Mouse (Mus musculus): ENCODE data around the gene Guca2b.

Guca2b gene

GRCm38 (mm10) chr4:119658731-119659130 is at the start of gene Guca2b:
TSS of gene Guca2b (minus strand) at chr4:119658954.
- no peak for DNase-seq

DNA sequence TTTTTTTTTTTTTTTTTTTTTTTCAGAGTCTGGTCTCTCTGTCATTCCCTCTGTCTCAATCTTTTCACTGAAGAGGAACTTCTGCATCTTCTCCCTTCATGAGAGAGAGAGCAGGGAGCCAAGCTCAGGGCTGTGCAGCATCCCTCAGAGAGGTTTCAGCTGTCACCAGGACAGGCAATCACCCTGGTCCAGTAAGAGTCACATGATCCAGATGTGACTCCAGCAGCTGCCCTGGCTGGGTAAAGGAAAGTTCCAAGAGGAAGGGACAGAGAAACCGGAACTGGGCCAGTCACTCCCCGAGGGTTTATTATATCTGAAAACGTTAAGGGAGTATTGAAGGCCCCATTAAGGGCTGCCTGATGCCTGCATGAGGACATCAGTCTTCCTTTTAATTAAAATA is 49.0 kb upstream of the Guca2b start:
- DNase-seq: no peak

- DNase-seq: no peak
Observed at GRCm38 (mm10) chr4:119707326-119707725, 48.6 kb upstream of the Guca2b start.

- no peak for DNase-seq
Observed at GRCm38 (mm10) chr4:119703965-119704364, 45.2 kb upstream of the Guca2b start.

DNA sequence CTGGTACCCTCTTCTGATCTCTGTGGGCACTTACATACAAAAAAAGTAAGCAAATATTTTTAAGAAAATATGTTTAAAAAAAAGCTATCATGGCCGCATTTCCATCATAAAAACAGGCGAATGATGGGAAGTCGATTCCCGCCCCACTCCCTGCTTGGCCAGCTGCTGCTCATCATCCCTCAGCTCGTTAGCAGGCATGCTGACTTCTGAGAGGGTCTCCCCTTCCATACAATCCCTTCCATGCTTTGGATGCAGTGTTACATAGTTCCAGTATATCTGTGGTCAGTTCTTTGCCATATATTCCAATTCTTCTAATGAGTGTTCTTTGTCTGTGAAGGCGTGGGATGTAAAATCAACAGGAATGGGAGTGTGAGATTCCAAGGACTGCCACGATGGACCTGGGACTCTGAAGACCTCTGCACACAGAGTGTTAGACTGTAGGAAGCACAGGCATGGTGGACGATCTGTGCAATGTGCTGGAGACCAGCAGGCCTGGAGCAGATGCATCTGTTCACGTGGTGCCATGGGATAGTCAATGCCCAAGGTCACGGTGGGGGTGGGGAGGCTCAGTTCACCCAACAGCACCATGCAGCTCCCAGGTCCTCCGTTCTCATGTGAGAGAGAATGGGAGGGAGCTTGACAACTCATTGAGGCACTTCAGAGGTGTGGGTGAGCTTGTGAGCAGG is 42.7 kb upstream of the Guca2b start:
- DNase-seq: no peak

DNA sequence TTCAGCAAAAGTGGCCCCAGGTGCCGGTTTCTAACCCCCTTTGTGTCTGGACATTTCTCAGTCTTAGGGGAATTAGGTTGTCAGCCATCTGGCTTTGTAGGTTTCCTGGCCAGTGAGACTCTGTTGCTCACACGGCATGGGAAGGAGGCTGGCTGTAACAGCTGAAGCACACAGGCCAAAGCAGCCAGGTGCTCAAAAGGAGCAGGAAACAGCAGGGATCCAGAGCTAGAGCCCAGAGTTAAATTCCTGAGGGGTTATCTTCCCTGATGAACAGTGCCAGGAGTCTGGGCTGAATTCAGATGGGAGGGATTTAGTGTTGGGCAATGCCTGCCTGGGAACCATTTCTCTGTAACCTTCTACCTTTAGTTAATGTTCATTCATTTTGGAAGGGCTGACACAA is 39.6 kb upstream of the Guca2b start:
- no peak for DNase-seq

GRCm38 (mm10) chr4:119685746-119686145 is 27.0 kb upstream of the Guca2b start:
- no peak for DNase-seq

DNA sequence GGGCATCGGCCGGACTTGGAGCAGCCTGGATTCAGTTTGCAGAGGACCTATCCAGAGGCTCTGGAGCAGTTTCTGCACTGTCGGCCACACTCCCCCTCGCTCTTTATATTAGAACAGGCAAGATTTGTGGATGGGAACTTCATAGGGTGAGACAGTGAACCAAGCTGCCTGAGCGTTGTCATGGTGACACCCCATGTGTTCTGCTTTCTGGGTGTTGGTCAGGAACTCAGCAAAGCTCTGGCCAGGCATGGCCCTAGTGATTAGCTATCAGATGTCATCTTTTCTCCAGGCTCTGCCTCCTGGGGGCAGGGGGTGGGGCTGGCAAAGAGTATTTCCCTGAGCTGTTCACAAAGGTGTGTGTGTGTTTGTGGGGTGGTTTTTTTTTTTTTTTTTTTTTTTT is 23.8 kb upstream of the Guca2b start:
- DNase-seq: no peak

DNA sequence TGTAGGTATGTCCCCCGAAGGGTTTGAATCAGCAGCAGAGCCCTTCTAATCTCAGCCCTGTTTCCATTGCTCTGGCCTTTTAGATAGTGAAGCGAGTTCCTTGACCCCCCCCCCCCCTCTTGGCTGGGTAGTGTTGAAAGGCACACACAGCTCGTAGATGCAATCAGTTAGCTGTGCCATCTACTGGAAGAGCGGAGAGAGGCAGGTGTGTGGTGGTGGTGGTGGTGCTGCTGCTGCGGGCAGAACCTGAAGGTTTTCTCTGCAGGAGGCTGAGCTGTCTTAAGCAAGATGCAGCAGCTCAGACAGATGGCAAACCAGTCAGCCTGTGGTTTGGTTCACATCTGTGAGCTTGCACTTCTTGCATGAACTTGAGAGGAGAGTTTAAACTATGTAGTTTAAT is 13.9 kb upstream of the Guca2b start:
- DNase-seq: no peak

DNA sequence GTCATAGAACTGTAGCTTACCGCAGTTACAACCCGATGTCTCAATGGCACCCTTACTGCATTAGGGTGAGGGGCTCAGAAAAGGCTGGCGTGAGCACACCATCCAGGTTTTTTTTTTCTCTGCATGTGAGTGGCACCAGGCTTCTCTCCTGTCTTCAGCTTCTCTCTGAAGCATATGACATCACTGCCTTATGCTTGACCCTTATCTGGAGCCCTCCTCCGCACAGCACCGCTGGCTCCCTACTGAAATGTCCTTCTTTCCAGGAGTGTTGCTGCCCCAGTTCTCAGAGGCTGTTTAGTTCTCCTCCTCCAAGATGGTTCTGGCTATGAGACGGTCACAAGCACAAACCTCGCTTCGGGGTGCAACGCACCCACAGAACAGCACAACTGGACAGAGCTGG is 12.4 kb upstream of the Guca2b start:
- no peak for DNase-seq

DNA sequence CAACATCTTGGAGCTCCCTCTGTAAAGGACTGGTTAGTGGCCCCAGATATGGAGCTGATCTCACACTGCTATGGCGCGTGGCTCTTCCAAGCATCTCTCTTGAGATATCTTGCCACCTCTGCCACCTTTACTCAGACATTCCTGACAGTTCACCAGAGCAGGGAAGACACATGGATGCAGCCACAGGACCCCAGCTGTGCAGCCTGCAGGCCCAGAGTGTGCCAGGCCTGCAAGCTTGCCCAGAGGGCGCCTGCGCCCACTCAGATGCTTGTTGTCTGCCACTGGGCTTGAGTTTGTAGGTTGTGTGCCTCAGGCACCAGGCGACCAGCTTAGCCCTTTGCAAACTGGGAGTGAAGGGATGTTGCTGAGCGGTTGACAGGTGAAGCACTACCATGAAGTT is 12.0 kb upstream of the Guca2b start:
- no peak for DNase-seq

DNA sequence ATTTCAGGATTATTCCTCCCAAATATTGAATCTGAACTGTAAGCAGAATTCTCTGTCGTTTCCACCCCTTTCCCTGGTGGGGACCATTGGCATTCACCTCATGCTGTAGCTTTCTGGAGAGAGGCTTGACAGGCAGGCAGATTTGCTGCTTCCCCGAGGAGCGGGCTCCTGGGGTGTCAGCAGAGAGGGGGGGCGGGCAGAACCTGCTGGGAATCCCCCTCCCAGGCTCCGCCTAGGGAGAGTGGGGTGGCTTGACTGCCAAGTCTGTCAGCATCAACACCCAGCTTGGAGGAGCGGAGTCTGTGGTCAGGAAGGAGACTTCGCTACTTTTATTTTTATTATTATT is 11.4 kb upstream of the Guca2b start:
- no peak for DNase-seq

GRCm38 (mm10) chr4:119669356-119670209 is 10.8 kb upstream of the Guca2b start:
- peak; percentile 54 to 61 for DNase-seq

GRCm38 (mm10) chr4:119668596-119668995 is 9.8 kb upstream of the Guca2b start:
- no peak for DNase-seq

- no peak for DNase-seq
Observed at GRCm38 (mm10) chr4:119668185-119668584, 9.4 kb upstream of the Guca2b start.

DNA sequence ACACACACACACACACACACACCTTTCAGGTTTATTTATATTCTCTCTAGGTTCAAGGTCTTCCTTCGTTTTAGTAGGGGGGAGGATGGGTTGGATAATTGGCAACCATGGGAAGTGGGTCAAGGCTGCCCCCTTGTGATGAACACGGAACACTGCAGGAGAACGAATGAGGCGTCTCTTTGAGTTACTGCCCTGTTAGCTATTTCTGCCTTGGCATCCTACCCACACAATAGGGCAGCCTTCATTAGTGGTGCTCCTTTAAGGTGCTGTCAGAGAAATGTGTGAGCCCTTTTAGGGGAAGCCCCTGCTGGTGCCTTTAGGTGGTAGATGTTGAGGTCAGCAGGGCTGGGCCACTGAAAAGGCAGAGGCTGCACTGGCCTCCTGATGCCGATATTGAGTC is 8.7 kb upstream of the Guca2b start:
- DNase-seq: peak in 1 of 2 experiments; percentile 34

GRCm38 (mm10) chr4:119666116-119666515 is 7.4 kb upstream of the Guca2b start:
- no peak for DNase-seq

GRCm38 (mm10) chr4:119665166-119665565 is 6.4 kb upstream of the Guca2b start:
- DNase-seq: no peak

- DNase-seq: peak; percentile 26 to 36
Observed at GRCm38 (mm10) chr4:119663409-119664095, 4.8 kb upstream of the Guca2b start.

DNA sequence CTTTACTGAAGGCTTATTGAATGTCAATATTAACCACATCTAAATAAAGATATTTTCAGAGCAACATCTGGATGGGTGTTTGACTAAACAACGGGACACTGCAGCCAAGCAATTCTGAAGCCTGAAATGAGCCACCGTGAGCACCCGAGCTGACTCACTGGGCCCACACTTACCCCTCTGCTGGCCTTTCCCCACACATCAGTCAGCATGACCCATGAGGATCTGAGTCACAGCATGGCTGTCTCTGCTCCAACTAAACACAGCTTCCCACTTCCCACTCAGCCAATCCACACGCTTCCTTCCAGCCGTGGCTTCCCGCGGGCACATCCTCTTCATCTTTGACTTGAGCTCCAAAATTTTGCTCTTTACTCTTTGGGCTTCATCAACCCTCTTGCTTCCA is 4.2 kb upstream of the Guca2b start:
- no peak for DNase-seq

DNA sequence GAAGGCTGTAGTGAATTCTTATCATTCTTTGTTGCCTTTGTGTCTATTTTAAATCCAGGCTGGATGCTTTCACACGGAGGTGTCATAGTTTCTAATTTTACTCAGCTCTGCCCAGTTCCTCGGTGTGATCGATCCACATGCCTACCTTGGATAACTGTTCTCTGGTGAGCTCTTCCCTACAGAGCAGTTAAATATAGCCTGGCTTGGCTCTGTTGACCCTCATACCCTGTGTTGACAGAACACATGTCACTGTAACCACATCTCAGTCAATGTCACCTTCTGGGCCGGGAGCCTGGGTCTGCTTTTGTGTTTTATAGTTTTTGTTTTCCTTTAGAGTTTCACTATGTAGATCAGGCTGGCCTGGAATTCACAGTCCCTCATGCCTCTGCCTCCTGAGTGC is 3.4 kb upstream of the Guca2b start:
- no peak for DNase-seq

DNA sequence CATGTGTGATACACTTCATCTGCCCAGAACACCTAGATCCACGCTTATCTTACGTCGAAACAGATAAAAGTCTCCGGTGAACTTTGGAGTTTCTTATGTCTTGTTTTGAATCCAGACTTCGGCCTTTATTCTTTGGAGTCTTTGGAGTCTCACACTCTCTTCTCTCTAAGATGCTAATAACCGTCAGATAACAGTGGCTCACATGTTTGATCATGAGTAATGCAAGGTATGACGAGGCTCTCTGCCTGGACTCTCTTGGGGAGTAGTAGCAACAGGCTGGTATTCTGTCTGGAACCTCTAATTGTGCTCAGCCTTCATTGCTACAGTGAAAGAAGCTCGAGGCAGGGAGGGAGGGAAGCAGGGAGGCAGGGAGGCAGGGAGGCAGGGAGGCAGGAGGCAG is 1.3 kb upstream of the Guca2b start:
- no peak for DNase-seq

DNA sequence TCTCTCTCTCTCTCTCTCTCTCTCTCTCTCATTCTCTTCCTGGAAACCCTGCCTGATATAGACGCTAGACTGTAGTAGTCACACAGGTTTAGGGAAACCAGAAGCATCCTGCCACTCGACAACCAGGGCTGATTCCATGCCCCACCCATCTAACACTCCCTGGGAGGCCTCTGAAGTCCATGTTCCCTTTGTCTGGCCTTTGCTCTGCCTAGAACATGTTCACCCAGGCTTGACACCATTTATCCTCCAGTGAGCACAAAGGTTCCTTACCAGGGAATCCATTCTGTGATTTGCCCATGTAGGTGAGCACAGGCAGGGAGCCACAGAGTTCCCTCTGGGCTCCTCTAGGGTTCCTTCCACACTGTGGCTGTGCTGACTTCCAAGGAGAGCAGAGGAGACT is 508 bp downstream of the Guca2b start:
- no peak for DNase-seq

- no peak for DNase-seq
Observed at GRCm38 (mm10) chr4:119657011-119657410, 1.7 kb downstream of the Guca2b start.
